Mouse (Mus musculus) lung, postnatal 25 days (tissue): Measurements from ENCODE around the gene Ccdc148.

Experiments used
- DNase-seq: peaks from one replicate; pipeline ENCODE4 v3.0.0; 2022; ENCODE audit warnings: low spot score

Ccdc148 gene

GRCm38 (mm10) chr2:58912339-58912738 lies 248.1 kb downstream of the Ccdc148 start:
- DNase-seq = peak; percentile 3

GRCm38 (mm10) chr2:58906814-58907516 lies 253.5 kb downstream of the Ccdc148 start:
- peak; percentile 8 for DNase-seq

GRCm38 (mm10) chr2:58905057-58905456 lies 255.4 kb downstream of the Ccdc148 start:
- DNase-seq = no peak

GRCm38 (mm10) chr2:58879876-58880275 lies 280.6 kb downstream of the Ccdc148 start:
- no peak for DNase-seq

- no peak for DNase-seq
These were observed 301.3 kb downstream of the Ccdc148 start, which contains the start of gene Gm11099 for GRCm38 (mm10) chr2:58859134-58859533. Gm11099 (plus strand) TSS chr2:58859434.

GRCm38 (mm10) chr2:58844499-58844898 lies 316.0 kb downstream of the Ccdc148 start:
- DNase-seq = peak; percentile 18

- no peak for DNase-seq
These were observed 318.0 kb downstream of the Ccdc148 start for GRCm38 (mm10) chr2:58842443-58842842.

GRCm38 (mm10) chr2:58841021-58841420 lies 319.5 kb downstream of the Ccdc148 start:
- DNase-seq = no peak

GRCm38 (mm10) chr2:58832253-58832980 lies 328.1 kb downstream of the Ccdc148 start:
- no peak for DNase-seq

- peak; percentile 73 for DNase-seq
These were observed 330.3 kb downstream of the Ccdc148 start for GRCm38 (mm10) chr2:58829981-58830742.

GRCm38 (mm10) chr2:58828910-58829600 lies 331.4 kb downstream of the Ccdc148 start:
- peak; percentile 87 for DNase-seq

GRCm38 (mm10) chr2:58812941-58813340 lies 347.5 kb downstream of the Ccdc148 start:
- DNase-seq = no peak

- no peak for DNase-seq
These were observed 360.9 kb downstream of the Ccdc148 start for GRCm38 (mm10) chr2:58799623-58800022.

GRCm38 (mm10) chr2:58799126-58799525 lies 361.4 kb downstream of the Ccdc148 start:
- DNase-seq = no peak

- DNase-seq = no peak
These were observed 363.0 kb downstream of the Ccdc148 start for GRCm38 (mm10) chr2:58797506-58797905.

- DNase-seq = no peak
These were observed 365.1 kb downstream of the Ccdc148 start for GRCm38 (mm10) chr2:58795432-58795831.

- DNase-seq = no peak
These were observed 366.0 kb downstream of the Ccdc148 start for GRCm38 (mm10) chr2:58794489-58794888.

GRCm38 (mm10) chr2:58790361-58790760 lies 370.1 kb downstream of the Ccdc148 start:
- DNase-seq = no peak

GRCm38 (mm10) chr2:58789934-58790333 lies 370.5 kb downstream of the Ccdc148 start:
- DNase-seq = no peak

- no peak for DNase-seq
These were observed 373.1 kb downstream of the Ccdc148 start for GRCm38 (mm10) chr2:58787360-58787759.

- peak; percentile 15 for DNase-seq
These were observed 373.8 kb downstream of the Ccdc148 start for GRCm38 (mm10) chr2:58786681-58787080.

- DNase-seq = no peak
These were observed 374.3 kb downstream of the Ccdc148 start for GRCm38 (mm10) chr2:58786177-58786576.
